Mouse (Mus musculus): ENCODE results near the gene Olfr772. TPM values are rescaled to one million over a fixed set of nuclear protein-coding genes. Genes with fewer than 3 reads are reported as not detected.
"Not testable (repeated sequence)": the region's sequence is repeated elsewhere in the genome, so short reads cannot be mapped to it uniquely, and the experiment has no call there.

Olfr772 gene
- polyA plus RNA-seq (2015; fragmentation: Nextera tagmentation; extraction: Ambion mirVana), result not detected in 2 replicates

- not testable (repeated sequence) for ATAC-seq (ENCODE audit: extremely low read depth, insufficient number of reproducible peaks, low FRiP score, low TSS enrichment); H3K36me3 ChIP-seq; H3K9me3 ChIP-seq; H3K4me3 ChIP-seq; H3K4me1 ChIP-seq; H3K9ac ChIP-seq; H3K4me2 ChIP-seq; H3K27me3 ChIP-seq (replicated peaks); H3K27ac ChIP-seq (replicated peaks)
- WGBS, result 82% methylated on average over 4 of the region's 4 CpGs
Observed at GRCm38 (mm10) chr10:129177821-129178220, at the start of gene Olfr772. Gene Olfr772 (minus strand): TSS chr10:129177921.

GRCm38 (mm10) chr10:129187319-129187718 is 9.6 kb upstream of the Olfr772 start, which contains the start of gene Olfr773:
Gene Olfr773 (minus strand): TSS chr10:129187419.
- not testable (repeated sequence) for H3K36me3 ChIP-seq; H3K4me3 ChIP-seq; H3K9ac ChIP-seq; H3K27ac ChIP-seq (replicated peaks); H3K4me1 ChIP-seq; H3K27me3 ChIP-seq (replicated peaks); H3K4me2 ChIP-seq; H3K9me3 ChIP-seq; ATAC-seq (ENCODE audit: extremely low read depth, insufficient number of reproducible peaks, low FRiP score, low TSS enrichment)

- H3K4me1 ChIP-seq, result no peaks in the 10 kb centered on the region
- no peak within 1 kb of the TSS for H3K4me2 ChIP-seq
- H3K27me3 ChIP-seq (replicated peaks), result no peaks in the 10 kb centered on the region
- H3K9me3 ChIP-seq, result no peaks in the 10 kb centered on the region
- H3K9ac ChIP-seq, result no peak within 1 kb of the TSS
- no peaks in the 10 kb centered on the region for H3K36me3 ChIP-seq
- 75% methylated on average over 1 of the region's 1 CpGs for WGBS
- no peak for ATAC-seq (ENCODE audit: extremely low read depth, insufficient number of reproducible peaks, low FRiP score, low TSS enrichment)
- H3K4me3 ChIP-seq, result no peak within 1 kb of the TSS
- H3K27ac ChIP-seq (replicated peaks), result no peak within 1 kb of the TSS
Observed at GRCm38 (mm10) chr10:129164651-129165050, 13.1 kb downstream of the Olfr772 start, which contains the start of gene Olfr771. Gene Olfr771 (minus strand): TSS chr10:129164751.

GRCm38 (mm10) chr10:129138898-129139297 is 38.8 kb downstream of the Olfr772 start, which contains the start of gene Olfr770:
Gene Olfr770 (minus strand): TSS chr10:129138998.
- H3K27me3 ChIP-seq (replicated peaks), result no peaks in the 10 kb centered on the region
- no peak for ATAC-seq (ENCODE audit: extremely low read depth, insufficient number of reproducible peaks, low FRiP score, low TSS enrichment)
- no peaks in the 10 kb centered on the region for H3K4me1 ChIP-seq
- WGBS, result 84% methylated on average over 2 of the region's 2 CpGs
- H3K36me3 ChIP-seq, result no peaks in the 10 kb centered on the region
- no peak within 1 kb of the TSS for H3K4me2 ChIP-seq
- H3K4me3 ChIP-seq, result no peak within 1 kb of the TSS
- no peak within 1 kb of the TSS for H3K27ac ChIP-seq (replicated peaks)
- no peak within 1 kb of the TSS for H3K9ac ChIP-seq
- H3K9me3 ChIP-seq, result no peaks in the 10 kb centered on the region

Other genes with a start within 250 kb of the Olfr772 start
- 2.4 and 2.9 TPM in 2 replicates for gene Itga7, start 244.1 kb downstream of the Olfr772 start, polyA plus RNA-seq (2015; fragmentation: Nextera tagmentation; extraction: Ambion mirVana)
- gene Mettl7b, start 216.9 kb downstream of the Olfr772 start, polyA plus RNA-seq (2015; fragmentation: Nextera tagmentation; extraction: Ambion mirVana), result 0.15 TPM in 1 of 2 replicates, not detected in the other
- gene Olfr9, start 188.5 kb downstream of the Olfr772 start, polyA plus RNA-seq (2015; fragmentation: Nextera tagmentation; extraction: Ambion mirVana), result not detected in 2 replicates
- not detected in 2 replicates for gene Olfr763, start 167.1 kb downstream of the Olfr772 start, polyA plus RNA-seq (2015; fragmentation: Nextera tagmentation; extraction: Ambion mirVana)
- gene Olfr764-ps1, start 138.0 kb downstream of the Olfr772 start, polyA plus RNA-seq (2015; fragmentation: Nextera tagmentation; extraction: Ambion mirVana), result not detected in 2 replicates
- gene Olfr765, start 127.9 kb downstream of the Olfr772 start, polyA plus RNA-seq (2015; fragmentation: Nextera tagmentation; extraction: Ambion mirVana), result not detected in 2 replicates
- not detected in 2 replicates for gene Olfr766-ps1, start 108.9 kb downstream of the Olfr772 start, polyA plus RNA-seq (2015; fragmentation: Nextera tagmentation; extraction: Ambion mirVana)
- gene Olfr767, start 95.0 kb downstream of the Olfr772 start, polyA plus RNA-seq (2015; fragmentation: Nextera tagmentation; extraction: Ambion mirVana), result not detected in 2 replicates
- gene Olfr768, start 78.5 kb downstream of the Olfr772 start, polyA plus RNA-seq (2015; fragmentation: Nextera tagmentation; extraction: Ambion mirVana), result not detected in 2 replicates
- gene Olfr769, start 60.1 kb downstream of the Olfr772 start, polyA plus RNA-seq (2015; fragmentation: Nextera tagmentation; extraction: Ambion mirVana), result 0.13 TPM in 1 of 2 replicates, not detected in the other
- gene Olfr770, start 38.9 kb downstream of the Olfr772 start, polyA plus RNA-seq (2015; fragmentation: Nextera tagmentation; extraction: Ambion mirVana), result not detected in 2 replicates
- gene Olfr771, start 13.2 kb downstream of the Olfr772 start, polyA plus RNA-seq (2015; fragmentation: Nextera tagmentation; extraction: Ambion mirVana), result not detected in 2 replicates
- gene Olfr773, start 9.5 kb upstream of the Olfr772 start, polyA plus RNA-seq (2015; fragmentation: Nextera tagmentation; extraction: Ambion mirVana), result not detected in 2 replicates
- not detected in 2 replicates for gene Olfr774, start 58.3 kb upstream of the Olfr772 start, polyA plus RNA-seq (2015; fragmentation: Nextera tagmentation; extraction: Ambion mirVana)
- not detected in 2 replicates for gene Olfr775, start 70.5 kb upstream of the Olfr772 start, polyA plus RNA-seq (2015; fragmentation: Nextera tagmentation; extraction: Ambion mirVana)
- gene Olfr776, start 81.2 kb upstream of the Olfr772 start, polyA plus RNA-seq (2015; fragmentation: Nextera tagmentation; extraction: Ambion mirVana), result not detected in 2 replicates
- gene Olfr777, start 93.6 kb upstream of the Olfr772 start, polyA plus RNA-seq (2015; fragmentation: Nextera tagmentation; extraction: Ambion mirVana), result not detected in 2 replicates
- gene Olfr780, start 140.2 kb upstream of the Olfr772 start, polyA plus RNA-seq (2015; fragmentation: Nextera tagmentation; extraction: Ambion mirVana), result not detected in 2 replicates
- not detected in 2 replicates for gene Olfr781, start 150.9 kb upstream of the Olfr772 start, polyA plus RNA-seq (2015; fragmentation: Nextera tagmentation; extraction: Ambion mirVana)
- gene Olfr782, start 170.9 kb upstream of the Olfr772 start, polyA plus RNA-seq (2015; fragmentation: Nextera tagmentation; extraction: Ambion mirVana), result not detected in 2 replicates
- 0.07 TPM in 1 of 2 replicates, not detected in the other for gene Olfr784, start 206.2 kb upstream of the Olfr772 start, polyA plus RNA-seq (2015; fragmentation: Nextera tagmentation; extraction: Ambion mirVana)
- not detected in 2 replicates for gene Olfr785, start 227.5 kb upstream of the Olfr772 start, polyA plus RNA-seq (2015; fragmentation: Nextera tagmentation; extraction: Ambion mirVana)
- not detected in 2 replicates for gene Olfr786, start 249.4 kb upstream of the Olfr772 start, polyA plus RNA-seq (2015; fragmentation: Nextera tagmentation; extraction: Ambion mirVana)

All from heart, embryonic 13.5 days (tissue).